Mouse (Mus musculus): ENCODE results near the gene Sptb. TPM values are rescaled to one million over a fixed set of nuclear protein-coding genes. Genes with fewer than 3 reads are reported as not detected.

Sptb gene
- polyA plus RNA-seq, 1 experiment from 2014 or later = 0.37 TPM

DNA sequence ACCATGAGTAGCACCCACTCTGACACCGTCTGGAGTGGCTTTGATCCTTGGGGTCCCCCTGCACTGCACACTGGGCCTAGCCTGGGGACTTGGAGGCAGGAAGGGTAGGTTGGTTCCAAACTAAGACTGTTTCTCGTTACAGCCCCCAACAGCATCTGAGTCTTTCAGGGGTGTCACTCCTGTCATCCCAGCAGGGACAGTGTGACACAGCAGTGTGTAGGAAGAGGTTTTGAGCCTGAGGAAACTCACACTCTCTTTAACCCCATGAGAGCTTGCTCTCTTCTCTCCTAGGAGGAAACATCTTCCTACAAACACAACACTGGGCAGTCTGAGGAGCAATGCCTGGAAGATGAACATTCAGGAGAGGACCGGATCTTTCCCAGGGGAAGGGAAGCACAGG lies 115.8 kb downstream of the Sptb start:
- Histone ChIP-seq H3K27ac (no peak overlapping the region), H3K4me2 (ENCODE audit: low read length) (no peak overlapping the region), H3K36me3 (ENCODE audit: insufficient read depth, low read length) (no peaks in the 10 kb centered on the region), H3K9ac (ENCODE audit: low read depth, low read length) (no peak overlapping the region), H3K27me3 (ENCODE audit: insufficient read depth, low read length) (no peaks in the 10 kb centered on the region), H3K9me3 (replicated peaks; ENCODE audit: low read length) (no peaks in the 10 kb centered on the region), H3K4me3 (replicated peaks; ENCODE audit: low read depth, low read length) (no peak overlapping the region), H3K4me1 (replicated peaks; ENCODE audit: insufficient read depth, low read length) (peaks cover 10% of the 10 kb centered on the region; the same call in 1 of the 2 replicates)
- WGBS = 69% methylated on average over 3 of the region's 3 CpGs
- no peak for DNase-seq (ENCODE audit: low spot score)
- no peak for TF ChIP-seq CTCF (IDR thresholded peaks at IDR 0.05; ENCODE audit: low read depth)
- no peak for ATAC-seq (replicated peaks; ENCODE audit: low FRiP score, low read depth)

GRCm38 (mm10) chr12:76593839-76594322 lies 116.5 kb downstream of the Sptb start:
- ATAC-seq (replicated peaks; ENCODE audit: low FRiP score, low read depth) = no peak
- Histone ChIP-seq H3K27ac (no peak overlapping the region), H3K27me3 (ENCODE audit: insufficient read depth, low read length) (no peaks in the 10 kb centered on the region)

DNA sequence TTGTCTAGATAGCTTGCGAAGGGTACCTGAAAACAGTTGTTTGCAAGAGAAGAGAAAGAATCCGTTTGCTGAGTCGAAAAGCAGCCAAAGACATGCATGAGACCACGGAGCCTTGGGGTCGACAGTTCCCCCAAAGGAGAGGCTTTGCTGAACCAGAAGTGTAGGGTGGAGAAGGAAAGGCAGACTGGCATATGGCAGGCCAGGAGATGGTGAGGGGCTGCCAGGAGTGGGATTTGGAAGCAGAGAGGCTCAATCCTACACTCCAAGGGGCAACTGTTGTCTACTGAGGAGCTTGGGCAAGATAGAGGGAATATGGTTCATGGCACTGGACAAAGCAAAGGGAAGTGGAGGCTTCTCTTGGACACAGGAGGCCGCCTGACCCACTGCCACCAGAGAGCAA lies 117.1 kb downstream of the Sptb start:
- ATAC-seq (replicated peaks; ENCODE audit: low FRiP score, low read depth) = no peak
- no peak overlapping the region for H3K9ac ChIP-seq (ENCODE audit: low read depth, low read length)
- WGBS = 90% methylated on average over 6 of the region's 6 CpGs
- H3K27ac ChIP-seq = no peak overlapping the region
- H3K4me2 ChIP-seq (ENCODE audit: low read length) = no peak overlapping the region
- no peaks in the 10 kb centered on the region for H3K27me3 ChIP-seq (ENCODE audit: insufficient read depth, low read length)
- H3K4me1 ChIP-seq (replicated peaks; ENCODE audit: insufficient read depth, low read length) = peaks cover 14% of the 10 kb centered on the region
- H3K36me3 ChIP-seq (ENCODE audit: insufficient read depth, low read length) = no peaks in the 10 kb centered on the region
- no peak overlapping the region for H3K4me3 ChIP-seq (replicated peaks; ENCODE audit: low read depth, low read length)
- no peak for DNase-seq (ENCODE audit: low spot score)
- no peak for TF ChIP-seq CTCF (IDR thresholded peaks at IDR 0.05; ENCODE audit: low read depth)
- H3K9me3 ChIP-seq (replicated peaks; ENCODE audit: low read length) = no peaks in the 10 kb centered on the region

More at GRCm38 (mm10) chr12:76593839-76594322, 116.5 kb downstream of the Sptb start:
- Histone ChIP-seq H3K9me3 (replicated peaks; ENCODE audit: low read length) (no peaks in the 10 kb centered on the region), H3K36me3 (ENCODE audit: insufficient read depth, low read length) (no peaks in the 10 kb centered on the region), H3K4me1 (replicated peaks; ENCODE audit: insufficient read depth, low read length) (peaks cover 14% of the 10 kb centered on the region), H3K9ac (ENCODE audit: low read depth, low read length) (no peak overlapping the region), H3K4me2 (ENCODE audit: low read length) (no peak overlapping the region), H3K4me3 (replicated peaks; ENCODE audit: low read depth, low read length) (no peak overlapping the region)
- no peak for TF ChIP-seq CTCF (IDR thresholded peaks at IDR 0.05; ENCODE audit: low read depth)
- DNase-seq (ENCODE audit: low spot score) = peak; percentile 66
- WGBS = 18% methylated on average over 7 of the region's 7 CpGs

DNA sequence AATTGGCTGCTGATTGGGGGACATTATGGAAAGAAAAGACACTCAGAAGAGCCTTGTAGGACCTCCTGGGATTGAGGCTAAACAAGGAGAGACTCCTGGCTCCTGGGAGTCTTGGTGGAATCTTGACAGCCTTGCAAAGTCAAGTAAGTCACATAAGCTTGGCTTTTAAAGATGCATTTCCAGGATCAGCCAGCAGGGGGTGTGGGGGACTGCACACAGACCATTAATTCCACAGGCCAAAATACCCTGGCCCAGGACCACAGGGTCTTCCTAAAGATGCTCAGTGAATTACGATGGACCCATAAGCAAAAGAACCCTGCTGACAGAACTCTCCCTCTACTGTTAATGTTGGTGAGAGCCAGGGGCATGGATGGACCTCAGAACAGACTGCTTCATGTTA lies 118.1 kb downstream of the Sptb start:
- WGBS = 64% methylated on average over 1 of the region's 1 CpGs
- no peaks in the 10 kb centered on the region for H3K9me3 ChIP-seq (replicated peaks; ENCODE audit: low read length)
- no peaks in the 10 kb centered on the region for H3K36me3 ChIP-seq (ENCODE audit: insufficient read depth, low read length)
- ATAC-seq (replicated peaks; ENCODE audit: low FRiP score, low read depth) (no peak), DNase-seq (ENCODE audit: low spot score) (peak; percentile 69)
- no peaks in the 10 kb centered on the region for H3K27me3 ChIP-seq (ENCODE audit: insufficient read depth, low read length)
- H3K27ac ChIP-seq = no peak overlapping the region
- no peak overlapping the region for H3K4me2 ChIP-seq (ENCODE audit: low read length)
- H3K9ac ChIP-seq (ENCODE audit: low read depth, low read length) = no peak overlapping the region
- H3K4me3 ChIP-seq (replicated peaks; ENCODE audit: low read depth, low read length) = no peak overlapping the region
- peak; percentile 87 for TF ChIP-seq CTCF (IDR thresholded peaks at IDR 0.05; ENCODE audit: low read depth)
- H3K4me1 ChIP-seq (replicated peaks; ENCODE audit: insufficient read depth, low read length) = peaks cover 14% of the 10 kb centered on the region

GRCm38 (mm10) chr12:76591037-76591436 lies 119.3 kb downstream of the Sptb start:
- Histone ChIP-seq H3K9ac (ENCODE audit: low read depth, low read length) (no peak overlapping the region), H3K27ac (no peak overlapping the region), H3K4me1 (replicated peaks; ENCODE audit: insufficient read depth, low read length) (peaks cover 14% of the 10 kb centered on the region), H3K36me3 (ENCODE audit: insufficient read depth, low read length) (no peaks in the 10 kb centered on the region), H3K27me3 (ENCODE audit: insufficient read depth, low read length) (no peaks in the 10 kb centered on the region), H3K4me3 (replicated peaks; ENCODE audit: low read depth, low read length) (no peak overlapping the region), H3K9me3 (replicated peaks; ENCODE audit: low read length) (no peaks in the 10 kb centered on the region), H3K4me2 (ENCODE audit: low read length) (no peak overlapping the region)
- no peak for ATAC-seq (replicated peaks; ENCODE audit: low FRiP score, low read depth)
- no peak for TF ChIP-seq CTCF (IDR thresholded peaks at IDR 0.05; ENCODE audit: low read depth)
- 89% methylated on average over 3 of the region's 3 CpGs for WGBS
- no peak for DNase-seq (ENCODE audit: low spot score)

- no peaks in the 10 kb centered on the region for H3K9me3 ChIP-seq (replicated peaks; ENCODE audit: low read length)
- ATAC-seq (replicated peaks; ENCODE audit: low FRiP score, low read depth) (no peak), DNase-seq (ENCODE audit: low spot score) (peak; percentile 61)
- peaks cover 14% of the 10 kb centered on the region for H3K4me1 ChIP-seq (replicated peaks; ENCODE audit: insufficient read depth, low read length)
- H3K4me3 ChIP-seq (replicated peaks; ENCODE audit: low read depth, low read length) = no peak overlapping the region
- H3K27ac ChIP-seq = 0 out of 2 replicates have a peak overlapping the region, but pooled peaks have one; percentile 6
- H3K4me2 ChIP-seq (ENCODE audit: low read length) = no peak overlapping the region
- H3K36me3 ChIP-seq (ENCODE audit: insufficient read depth, low read length) = no peaks in the 10 kb centered on the region
- TF ChIP-seq CTCF (IDR thresholded peaks at IDR 0.05; ENCODE audit: low read depth) = no peak
- H3K27me3 ChIP-seq (ENCODE audit: insufficient read depth, low read length) = no peaks in the 10 kb centered on the region
- no peak overlapping the region for H3K9ac ChIP-seq (ENCODE audit: low read depth, low read length)
- WGBS = 30% methylated on average over 6 of the region's 6 CpGs
These were observed 120.8 kb downstream of the Sptb start for GRCm38 (mm10) chr12:76589531-76589930.

DNA sequence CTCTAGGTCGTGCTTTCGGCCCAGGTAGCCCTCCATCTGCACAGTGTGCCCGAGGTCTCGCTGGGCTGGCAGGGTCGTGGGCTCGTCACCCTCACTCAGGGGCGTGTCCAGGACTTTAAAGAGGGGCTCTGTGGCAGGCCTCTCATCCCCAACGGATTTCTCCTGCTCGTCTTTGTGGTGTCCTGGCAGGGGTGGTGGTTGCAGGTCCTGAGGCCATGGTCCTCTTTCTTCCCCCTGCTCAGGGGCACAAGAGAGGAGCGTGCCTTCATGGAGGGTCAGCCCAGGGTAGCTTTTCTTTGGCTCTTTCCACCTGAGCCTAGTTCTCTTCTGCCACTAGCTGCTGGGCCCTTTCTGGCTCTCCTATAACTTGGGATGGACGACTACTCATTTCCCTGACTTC lies 123.0 kb downstream of the Sptb start:
- no peak for ATAC-seq (replicated peaks; ENCODE audit: low FRiP score, low read depth)
- 69% methylated on average over 11 of the region's 11 CpGs for WGBS
- H3K9me3 ChIP-seq (replicated peaks; ENCODE audit: low read length) = no peaks in the 10 kb centered on the region

More for the DNA sequence above, 123.0 kb downstream of the Sptb start:
- Histone ChIP-seq H3K4me1 (replicated peaks; ENCODE audit: insufficient read depth, low read length) (peaks cover 15% of the 10 kb centered on the region), H3K27me3 (ENCODE audit: insufficient read depth, low read length) (no peaks in the 10 kb centered on the region), H3K4me3 (replicated peaks; ENCODE audit: low read depth, low read length) (no peak overlapping the region), H3K27ac (no peak overlapping the region), H3K4me2 (ENCODE audit: low read length) (no peak overlapping the region), H3K9ac (ENCODE audit: low read depth, low read length) (no peak overlapping the region), H3K36me3 (ENCODE audit: insufficient read depth, low read length) (no peaks in the 10 kb centered on the region)
- no peak for TF ChIP-seq CTCF (IDR thresholded peaks at IDR 0.05; ENCODE audit: low read depth)
- no peak for DNase-seq (ENCODE audit: low spot score)
